Mouse (Mus musculus) heart, postnatal 0 days (tissue): ENCODE results near the gene Rab19.
A peak's percentile ranks its signal among the peaks of the same experiment; 100 is the strongest.

Experiments
- CTCF ChIP-seq: IDR thresholded peaks from 2 replicates; pipeline ENCODE4 v1.5.1; 2016; ENCODE audit warnings: antibody characterized with exemption, control low read depth, low read depth
- EP300 ChIP-seq: IDR thresholded peaks from 2 replicates; pipeline ENCODE4 v1.6.1; 2016; ENCODE audit warnings: antibody characterized with exemption, low read depth

DNA sequence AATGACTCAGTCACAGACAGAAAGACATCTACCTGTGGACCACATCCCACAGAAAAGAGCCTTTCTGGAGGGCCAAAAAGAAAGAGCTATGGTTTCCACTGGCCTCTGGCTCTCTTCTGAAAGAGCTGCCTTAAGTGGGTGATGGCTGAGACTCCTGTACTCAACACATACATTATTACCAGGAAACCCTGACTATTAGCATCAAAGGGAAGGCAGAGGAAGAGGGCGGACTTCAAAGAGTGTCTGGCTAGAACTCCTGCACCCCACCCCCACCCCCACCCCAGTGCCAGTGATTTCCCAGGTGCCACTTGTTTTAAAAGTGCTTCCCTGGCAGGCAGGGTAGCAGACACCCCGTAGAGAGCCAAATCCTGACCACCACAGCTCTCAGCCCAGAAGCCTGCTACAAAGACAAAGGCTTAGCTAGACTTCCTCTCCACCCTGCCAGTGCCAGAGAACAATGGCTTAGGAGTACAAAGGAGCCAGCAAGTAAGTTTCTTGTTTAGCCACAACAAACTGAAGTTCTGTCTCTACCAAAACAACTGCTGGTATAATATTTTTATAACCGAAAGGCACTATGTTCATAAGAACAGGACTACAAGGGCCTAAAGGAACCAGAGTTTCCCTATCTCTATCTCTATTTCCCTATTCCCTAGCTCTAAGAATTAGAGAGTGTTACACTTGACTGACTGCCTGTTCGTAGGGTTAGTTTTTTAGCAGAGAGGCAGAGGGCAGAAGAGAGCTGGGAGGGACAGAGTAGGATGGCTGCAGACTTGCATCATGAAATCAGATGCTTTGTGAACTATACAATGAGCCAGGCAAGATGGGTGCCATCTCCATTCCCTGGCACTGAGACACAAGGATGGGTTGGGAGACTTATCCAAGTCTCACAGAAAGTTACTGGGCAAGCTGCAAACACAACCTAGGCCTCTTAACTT lies 32.8 kb upstream of the Rab19 start:
- TF ChIP-seq CTCF, result peak; percentile 15; the same call in 1 of the 2 replicates
- TF ChIP-seq EP300, result no peak
